Mouse (Mus musculus) C2C12 (cell line): ENCODE data around the gene Zfp874b. TPM values are rescaled to one million over a fixed set of nuclear protein-coding genes. Genes with fewer than 3 reads are reported as not detected.
"Not testable (repeated sequence)": the region's sequence is repeated elsewhere in the genome, so short reads cannot be mapped to it uniquely, and the experiment has no call there.

ENCODE experiments used
- H3K27me3 ChIP-seq: one replicate; pipeline ENCODE4 v1.6.1; 2011; ENCODE audit not compliant: control insufficient read depth, insufficient read depth, insufficient read length
- H3K36me3 ChIP-seq: one replicate; pipeline ENCODE4 v1.6.1; 2011; ENCODE audit not compliant: control insufficient read depth, insufficient read depth
- H3K4me3 ChIP-seq: one replicate; pipeline ENCODE4 v1.5.1; 2011; ENCODE audit warnings: mild to moderate bottlenecking, control low read depth; ENCODE audit not compliant: poor library complexity, insufficient read depth, severe bottlenecking
- H3K79me2 ChIP-seq: one replicate; pipeline ENCODE4 v1.6.1; 2011; ENCODE audit not compliant: control insufficient read depth, insufficient read depth
- H3K79me3 ChIP-seq: one replicate; pipeline ENCODE4 v1.6.1; 2011; ENCODE audit warnings: low read depth, control low read depth
- H3ac ChIP-seq: one replicate; pipeline ENCODE3; 2011; ENCODE audit warnings: low read depth; ENCODE audit not compliant: control insufficient read depth, insufficient read length
- CEBPB ChIP-seq: IDR thresholded peaks from one replicate; pipeline ENCODE4 v1.6.1; 2011; ENCODE audit warnings: low read depth, mild to moderate bottlenecking, control low read depth, moderate library complexity
- CTCF ChIP-seq: IDR thresholded peaks from one replicate; pipeline ENCODE4 v1.5.1; 2011; ENCODE audit not compliant: control insufficient read depth, insufficient read depth, insufficient read length
- FOSL1 ChIP-seq: IDR thresholded peaks from one replicate; pipeline ENCODE4 v1.8.0; 2011; ENCODE audit warnings: mild to moderate bottlenecking, low read length; ENCODE audit not compliant: poor library complexity, insufficient read depth, severe bottlenecking
- MAX ChIP-seq: IDR thresholded peaks from one replicate; pipeline ENCODE4 v1.6.1; 2011; ENCODE audit warnings: mild to moderate bottlenecking, control low read depth
- MYOD1 ChIP-seq: IDR thresholded peaks from one replicate; pipeline ENCODE4 v1.6.1; 2011; ENCODE audit warnings: low read depth; ENCODE audit not compliant: control insufficient read depth, insufficient read length
- MYOG ChIP-seq: IDR thresholded peaks from one replicate; pipeline ENCODE4 v1.6.1; 2011; ENCODE audit not compliant: control insufficient read depth, insufficient read length; ENCODE audit errors: extremely low read depth
- USF1 ChIP-seq: IDR thresholded peaks from one replicate; pipeline ENCODE4 v1.6.1; 2011; ENCODE audit warnings: low read depth, mild to moderate bottlenecking, control low read depth, moderate library complexity
- polyA plus RNA-seq: library from polyadenylated mRNA; unstranded; fragments of >200 nt; fragmentation: generic; extraction: Trizol; gene quantifications from one replicate; pipeline ENCODE4 v1.2.1, GENCODE M21; 2012; ENCODE audit warnings: missing spikeins

Zfp874b gene
- polyA plus RNA-seq, 1 experiment: 1.4 TPM

- no peaks in the 10 kb centered on the region for H3K79me2 ChIP-seq
- H3K4me3 ChIP-seq: no peak within 1 kb of the TSS
- no peak for TF ChIP-seq FOSL1
- no peak for TF ChIP-seq MYOD1
- no peak for TF ChIP-seq MAX
- TF ChIP-seq MYOG: no peak
- no peak for TF ChIP-seq CEBPB
- no peak for TF ChIP-seq CTCF
- no peak for TF ChIP-seq USF1
- H3ac ChIP-seq: peak within 1 kb of the TSS; percentile 67
- no peaks in the 10 kb centered on the region for H3K79me3 ChIP-seq
- H3K36me3 ChIP-seq: no peaks in the 10 kb centered on the region
- no peaks in the 10 kb centered on the region for H3K27me3 ChIP-seq
Measured at GRCm38 (mm10) chr13:67451172-67452020, 32.7 kb downstream of the Zfp874b start, which contains the start of gene Zfp874a. TSS of gene Zfp874a (minus strand) at chr13:67451624.

- not testable (repeated sequence) for H3K79me3 ChIP-seq, H3ac ChIP-seq, H3K4me3 ChIP-seq, H3K79me2 ChIP-seq, H3K36me3 ChIP-seq, H3K27me3 ChIP-seq
Measured at GRCm38 (mm10) chr13:67437095-67437494, 47.0 kb downstream of the Zfp874b start.

GRCm38 (mm10) chr13:67428116-67428515, 55.9 kb downstream of the Zfp874b start:
- H3K4me3 ChIP-seq: no peak overlapping the region
- H3ac ChIP-seq: no peak overlapping the region
- H3K36me3 ChIP-seq: no peaks in the 10 kb centered on the region

GRCm38 (mm10) chr13:67425699-67426098, 58.4 kb downstream of the Zfp874b start:
- not testable (repeated sequence) for H3K79me2 ChIP-seq, H3K79me3 ChIP-seq, H3ac ChIP-seq, H3K4me3 ChIP-seq, H3K36me3 ChIP-seq, H3K27me3 ChIP-seq

More at GRCm38 (mm10) chr13:67428116-67428515, 55.9 kb downstream of the Zfp874b start:
- Histone ChIP-seq H3K79me3 (no peaks in the 10 kb centered on the region), H3K27me3 (no peaks in the 10 kb centered on the region), H3K79me2 (no peaks in the 10 kb centered on the region)
- TF ChIP-seq CEBPB (no peak), MYOD1 (no peak), USF1 (no peak), FOSL1 (no peak), MAX (no peak), MYOG (no peak), CTCF (no peak)

GRCm38 (mm10) chr13:67422532-67422931, 61.5 kb downstream of the Zfp874b start:
- not testable (repeated sequence) for H3K4me3 ChIP-seq, H3K36me3 ChIP-seq

More at GRCm38 (mm10) chr13:67422532-67422931, 61.5 kb downstream of the Zfp874b start:
- H3K79me2 ChIP-seq, H3K79me3 ChIP-seq, H3ac ChIP-seq, H3K27me3 ChIP-seq: not testable (repeated sequence)

Other genes with a start within 250 kb of the Zfp874b start
- gene Zfp458, start 205.8 kb downstream of the Zfp874b start, polyA plus RNA-seq: 0.32 TPM
- 0.12 TPM for gene Zfp457, start 177.8 kb downstream of the Zfp874b start, polyA plus RNA-seq
- gene Zfp595, start 151.7 kb downstream of the Zfp874b start, polyA plus RNA-seq: 0.54 TPM
- gene Gm28044, start 123.7 kb downstream of the Zfp874b start, polyA plus RNA-seq: 0.90 TPM
- 0.16 TPM for gene Zfp953, start 123.7 kb downstream of the Zfp874b start, polyA plus RNA-seq
- gene Gm28041, start 108.5 kb downstream of the Zfp874b start, polyA plus RNA-seq: 0.88 TPM
- gene Zfp456, start 108.4 kb downstream of the Zfp874b start, polyA plus RNA-seq: 0.06 TPM
- 1.4 TPM for gene Zfp429, start 84.4 kb downstream of the Zfp874b start, polyA plus RNA-seq
- not detected for gene Zfp459, start 62.8 kb downstream of the Zfp874b start, polyA plus RNA-seq
- gene Zfp874a, start 32.6 kb downstream of the Zfp874b start, polyA plus RNA-seq: 0.75 TPM
- 1.3 TPM for gene Zfp58, start 16.3 kb upstream of the Zfp874b start, polyA plus RNA-seq
- gene Gm26965, start 41.9 kb upstream of the Zfp874b start, polyA plus RNA-seq: not detected
- gene Zfp87, start 41.9 kb upstream of the Zfp874b start, polyA plus RNA-seq: 13.1 TPM
- gene Zfp748, start 69.6 kb upstream of the Zfp874b start, polyA plus RNA-seq: 1.1 TPM
- 0.94 TPM for gene Zfp729b, start 125.4 kb upstream of the Zfp874b start, polyA plus RNA-seq
- 0.23 TPM for gene Gm49345, start 153.5 kb upstream of the Zfp874b start, polyA plus RNA-seq
- 0.68 TPM for gene Zfp729a, start 153.5 kb upstream of the Zfp874b start, polyA plus RNA-seq
- 0.73 TPM for gene Zfp738, start 202.8 kb upstream of the Zfp874b start, polyA plus RNA-seq
- 1.3 TPM for gene Zfp65, start 244.9 kb upstream of the Zfp874b start, polyA plus RNA-seq